Mouse (Mus musculus): ENCODE data around the gene Tspo. TPM values are rescaled to one million over a fixed set of nuclear protein-coding genes. Genes with fewer than 3 reads are reported as not detected.

Tspo gene
- polyA plus RNA-seq (2012; rRNA removed), result 18.0 and 19.1 TPM in 2 replicates

GRCm38 (mm10) chr15:83563327-83563856, at the start of gene Tspo, which contains the start of gene Mcat:
Gene Tspo (plus strand): TSS chr15:83563592.
Gene Mcat (minus strand): TSS chr15:83563787.

GRCm38 (mm10) chr15:83526424-83527091, 36.8 kb upstream of the Tspo start, which contains the start of gene Bik:
Gene Bik (plus strand): TSS chr15:83526862.

GRCm38 (mm10) chr15:83594513-83595363, 31.3 kb downstream of the Tspo start, which contains the start of gene Ttll12:
Gene Ttll12 (minus strand): TSS chr15:83595157.

Other genes with a start within 250 kb of the Tspo start
- gene Arfgap3, start 213.3 kb upstream of the Tspo start, polyA plus RNA-seq (2012; rRNA removed), result 21.1 and 24.9 TPM in 2 replicates
- gene Pacsin2, start 99.0 kb upstream of the Tspo start, polyA plus RNA-seq (2012; rRNA removed), result 43.7 and 61.4 TPM in 2 replicates
- 25.3 and 28.5 TPM in 2 replicates for gene Ttll1, start 52.7 kb upstream of the Tspo start, polyA plus RNA-seq (2012; rRNA removed)
- 2.4 and 2.8 TPM in 2 replicates for gene Bik, start 36.7 kb upstream of the Tspo start, polyA plus RNA-seq (2012; rRNA removed)
- gene Mcat, start 195 bp downstream of the Tspo start, polyA plus RNA-seq (2012; rRNA removed), result 26.1 and 35.3 TPM in 2 replicates
- 34.2 and 39.0 TPM in 2 replicates for gene Ttll12, start 31.6 kb downstream of the Tspo start, polyA plus RNA-seq (2012; rRNA removed)
- 37.6 and 52.2 TPM in 2 replicates for gene Scube1, start 161.4 kb downstream of the Tspo start, polyA plus RNA-seq (2012; rRNA removed)
- 10.0 and 10.1 TPM in 2 replicates for gene Mpped1, start 215.9 kb downstream of the Tspo start, polyA plus RNA-seq (2012; rRNA removed)